Mouse (Mus musculus) 416B (cell line): Measurements from ENCODE around the gene Nfat5.

Source experiments
- DNase-seq: peaks from one replicate; pipeline ENCODE4 v3.0.0; 2011; ENCODE audit warnings: low read depth

Nfat5 gene

DNA sequence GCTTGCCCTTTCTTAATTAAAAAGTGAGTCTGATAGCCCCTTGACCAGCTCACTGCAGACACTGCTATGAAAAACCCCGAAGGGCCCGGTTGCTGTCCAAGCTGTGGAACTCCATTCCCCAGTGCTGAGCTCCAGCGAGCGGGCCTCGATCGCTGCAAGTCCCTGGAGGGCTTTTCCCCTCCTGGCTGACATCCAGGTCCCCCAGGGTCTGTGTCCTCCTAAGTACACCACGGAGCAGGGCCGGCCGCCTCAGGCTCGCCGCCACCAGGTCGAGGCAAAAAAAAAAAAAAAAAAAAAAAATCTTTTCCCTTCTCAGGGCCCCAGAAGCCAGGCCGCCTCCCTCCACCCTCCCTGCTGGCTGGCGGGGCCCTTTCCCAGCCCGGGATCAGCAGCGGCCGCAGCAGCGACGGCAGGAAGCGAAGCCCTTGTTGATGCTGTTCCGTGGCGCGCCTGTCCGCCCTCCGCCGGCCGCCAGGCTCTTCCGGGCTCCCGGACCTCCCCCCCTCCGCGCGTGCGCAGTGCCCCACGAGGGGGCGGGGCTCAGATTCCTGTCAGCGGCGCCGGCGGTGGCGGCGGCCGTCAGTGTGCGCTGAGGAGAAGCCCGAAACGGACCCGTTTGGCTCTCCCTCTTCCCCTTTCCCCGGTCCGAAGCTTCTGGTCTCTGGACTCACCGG is at the start of gene Nfat5:
Gene Nfat5 (plus strand): TSS at position 543 of the 674 bp plus-strand sequence.
- peak; percentile 94 for DNase-seq

DNA sequence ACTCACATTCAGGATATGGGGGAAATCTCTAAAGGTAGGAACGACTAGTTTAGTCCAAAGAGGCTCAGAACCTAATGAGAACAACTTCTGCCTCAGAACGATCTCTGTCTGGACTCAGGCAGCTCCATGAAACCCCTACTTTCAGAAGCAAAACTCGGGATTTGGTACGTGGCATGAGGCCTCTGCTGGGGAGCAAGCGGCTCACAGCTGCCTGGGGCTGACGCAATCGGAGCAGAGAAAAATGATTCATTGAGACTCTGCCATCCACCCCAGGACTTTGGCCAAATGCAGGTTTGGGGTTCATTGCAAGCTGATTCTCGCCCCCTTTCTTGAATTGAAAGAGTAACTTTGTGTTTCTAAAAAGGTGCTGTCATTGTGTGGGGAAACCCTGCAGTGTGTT is 49.1 kb upstream of the Nfat5 start:
- DNase-seq, result no peak

DNA sequence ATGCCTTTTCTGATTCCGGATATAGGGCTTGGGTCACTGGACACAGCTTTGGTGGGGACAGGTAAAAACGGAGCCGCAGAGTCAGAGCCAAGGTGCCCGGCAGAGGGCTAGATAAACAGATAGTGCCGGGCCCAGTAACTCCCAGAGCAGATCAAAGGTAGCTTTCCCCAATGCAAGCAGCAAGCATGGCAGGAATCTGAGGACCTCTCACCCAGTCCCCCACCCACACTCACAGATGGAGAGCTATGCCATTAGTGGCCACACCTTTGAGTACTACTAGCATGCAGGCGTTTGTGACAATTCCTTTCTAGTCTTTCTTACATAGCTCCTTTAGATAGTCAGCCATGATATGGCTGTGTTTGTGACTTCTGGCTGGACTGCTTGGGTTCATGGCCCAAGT is 44.8 kb upstream of the Nfat5 start:
- no peak for DNase-seq

DNA sequence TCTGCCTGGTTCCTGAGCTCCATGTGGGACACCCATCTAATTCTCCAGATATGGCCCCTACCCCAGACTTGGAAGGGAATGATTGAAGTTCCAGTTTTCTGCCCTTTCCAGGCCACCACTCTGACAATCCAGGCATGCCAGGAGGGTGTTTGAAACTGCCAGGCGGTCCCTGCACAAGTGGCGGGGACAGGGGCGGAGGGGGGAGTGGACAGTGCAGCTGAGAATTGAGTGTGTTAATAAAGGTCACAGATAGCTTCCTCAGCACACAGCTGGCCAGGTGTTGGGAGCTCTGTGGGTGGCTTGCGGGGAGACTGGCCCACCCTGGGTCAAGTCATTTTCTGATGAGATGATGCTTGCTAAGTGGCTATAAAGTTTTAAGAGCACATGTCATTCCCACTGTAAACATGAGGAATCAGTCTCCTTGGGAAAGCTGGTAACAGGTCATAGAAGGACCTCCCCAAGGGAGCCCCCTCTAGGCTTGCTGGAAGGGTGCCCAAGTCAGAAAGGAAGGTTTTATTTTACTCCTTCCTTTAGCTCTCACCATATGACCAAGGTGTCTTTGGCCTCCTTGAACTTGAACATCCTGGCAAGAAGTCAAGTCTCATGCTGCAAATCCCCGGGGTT is 41.7 kb upstream of the Nfat5 start:
- DNase-seq, result no peak

DNA sequence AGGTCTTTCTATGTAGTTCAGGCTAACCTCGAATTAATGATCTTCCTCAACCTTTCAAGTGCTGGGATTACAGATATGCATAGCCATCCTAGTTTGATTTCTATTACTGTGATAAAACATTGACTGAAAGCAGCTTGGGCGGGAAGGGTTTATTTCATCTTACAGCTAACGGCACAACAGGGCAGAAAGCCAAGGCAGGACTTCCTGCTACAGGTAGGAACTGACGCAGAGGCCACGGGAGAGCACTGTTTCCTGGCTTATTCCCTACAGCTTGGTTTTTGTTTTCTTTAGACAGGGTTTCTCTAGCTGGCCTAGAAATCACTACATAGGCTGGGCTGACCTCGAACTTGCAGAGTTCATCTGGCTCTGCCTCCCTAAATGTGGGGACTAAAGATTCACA is 40.1 kb upstream of the Nfat5 start:
- peak; percentile 65 for DNase-seq

DNA sequence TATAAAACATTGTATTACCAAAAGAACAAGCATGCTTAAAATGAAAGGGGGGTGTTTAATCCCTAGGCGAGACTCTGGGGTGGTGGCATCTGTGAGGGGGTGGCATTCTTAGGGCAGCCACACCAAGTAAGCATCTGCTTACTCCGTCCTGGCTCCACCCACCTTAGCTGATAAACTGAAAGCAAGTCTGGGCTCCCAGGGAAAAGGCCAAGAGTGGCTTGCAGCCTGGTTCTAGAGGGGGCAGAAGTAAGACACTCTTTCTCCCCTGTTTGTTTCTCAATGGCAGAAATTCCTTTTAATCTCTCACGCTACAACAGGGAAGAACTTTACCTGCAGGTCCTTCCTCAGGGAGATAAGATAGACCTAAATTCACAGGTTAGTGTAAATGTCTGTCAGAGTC is 38.9 kb upstream of the Nfat5 start:
- peak; percentile 79 for DNase-seq

DNA sequence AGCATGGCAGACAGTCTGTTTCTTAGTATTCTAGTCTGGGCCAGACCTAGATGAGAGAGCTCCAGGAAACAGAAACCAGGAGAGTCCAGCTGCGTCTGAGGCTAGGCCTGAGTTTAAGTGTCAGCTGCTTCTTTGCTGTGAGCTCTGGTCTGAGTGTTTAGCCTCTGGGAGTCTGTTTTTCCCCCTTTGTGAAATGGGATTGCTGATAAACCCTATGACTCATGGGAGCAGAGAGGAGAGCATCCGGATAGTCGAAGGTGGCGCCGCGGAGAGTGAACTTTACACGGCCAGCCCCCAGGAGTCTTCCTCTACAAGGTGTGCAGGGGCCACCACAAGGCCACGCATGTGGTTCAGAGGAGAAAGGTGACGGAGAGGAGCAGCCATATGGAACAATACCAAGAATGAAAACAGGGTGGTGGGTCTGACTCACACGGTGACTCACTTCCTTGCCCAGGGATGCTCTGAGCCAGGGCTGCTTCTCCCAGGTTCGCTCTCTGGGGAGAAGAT is 38.3 kb upstream of the Nfat5 start:
- DNase-seq, result peak; percentile 85

DNA sequence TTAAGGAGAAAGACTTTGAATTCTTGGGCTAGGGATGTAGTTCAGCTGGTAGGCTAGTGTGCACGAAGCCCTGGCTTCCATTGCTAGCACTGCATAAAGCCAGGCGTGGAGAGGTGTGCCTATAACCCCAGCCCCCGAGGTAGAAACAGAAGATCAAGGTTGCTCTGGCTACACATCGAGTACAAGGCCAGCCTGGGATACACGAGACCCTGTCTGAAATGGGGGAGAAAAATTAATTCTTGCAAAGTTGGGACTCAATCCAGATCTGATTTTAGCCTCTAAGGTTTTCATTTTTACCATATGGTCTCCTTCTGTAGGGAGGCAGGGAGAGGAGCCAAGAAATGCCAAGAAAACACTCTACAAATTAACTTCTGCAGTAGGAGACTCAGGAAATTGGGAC is 36.0 kb upstream of the Nfat5 start:
- DNase-seq, result no peak

DNA sequence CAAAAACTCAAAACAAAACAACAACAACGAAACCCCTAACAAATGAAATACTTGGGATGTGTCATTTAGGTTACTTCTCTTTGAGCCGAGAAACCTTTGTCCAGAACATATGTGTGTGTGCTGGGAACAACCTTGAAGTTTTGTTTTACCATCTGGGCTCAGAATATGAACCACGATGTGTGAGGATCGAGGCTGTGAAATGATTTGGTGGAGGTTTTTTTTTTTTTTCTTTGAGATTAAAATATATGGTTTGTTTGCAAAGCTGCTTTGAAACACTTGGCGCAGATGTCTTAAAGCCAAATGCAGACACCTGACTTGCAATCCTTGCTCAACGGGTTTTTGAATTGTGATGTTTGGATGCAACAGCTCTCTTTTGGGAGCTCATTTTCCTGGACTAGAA is 33.1 kb upstream of the Nfat5 start:
- DNase-seq, result no peak

DNA sequence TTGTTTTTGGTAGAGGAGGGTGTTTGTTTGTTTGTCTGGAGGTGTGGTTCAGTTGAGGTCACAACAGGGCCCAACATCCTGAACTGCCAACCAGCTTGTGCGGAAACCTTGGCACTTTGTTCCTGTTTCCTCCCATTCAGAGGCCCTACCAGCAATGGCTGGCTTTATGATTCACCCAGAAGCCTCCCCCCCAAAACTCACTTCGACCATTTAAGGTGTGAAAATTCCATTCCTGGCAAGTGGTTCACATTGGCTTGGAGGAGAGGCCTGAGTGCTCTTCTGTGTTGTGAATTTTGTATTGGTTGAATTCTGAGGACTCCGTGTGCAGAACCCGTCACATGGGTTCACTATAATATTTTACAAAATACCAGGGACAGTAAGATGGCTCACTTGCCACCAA is 32.1 kb upstream of the Nfat5 start:
- no peak for DNase-seq

DNA sequence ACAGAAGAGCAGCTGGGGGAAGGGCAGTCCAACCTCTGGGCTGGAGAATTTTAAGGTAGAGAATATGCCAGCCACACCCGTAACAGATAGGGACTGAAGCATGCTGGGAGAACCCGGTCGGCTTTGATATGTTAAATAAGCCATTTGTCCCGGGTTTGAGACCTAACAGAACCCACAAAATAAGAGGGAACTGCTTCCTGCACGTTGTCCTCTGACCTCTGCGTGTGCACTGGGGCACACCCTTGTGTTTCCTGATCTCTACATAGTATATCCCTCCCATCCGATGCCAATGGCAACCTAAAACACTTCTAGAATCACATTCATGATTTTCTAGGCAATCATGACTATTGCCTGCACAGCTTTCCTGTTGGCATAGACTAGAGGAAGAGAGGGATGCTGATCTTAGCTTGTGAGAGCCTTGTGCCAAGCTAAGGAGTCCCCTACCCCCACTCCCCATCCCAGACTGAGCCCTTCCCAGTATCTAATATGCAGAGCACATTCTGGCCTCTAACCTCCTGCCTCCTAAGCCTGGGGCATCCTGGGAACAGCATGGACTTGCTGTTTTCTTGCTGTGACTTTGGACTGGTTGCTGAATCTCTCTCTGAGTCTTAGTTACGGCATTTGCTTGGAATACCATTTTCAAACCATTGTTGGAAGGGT is 31.1 kb upstream of the Nfat5 start:
- DNase-seq, result no peak

DNA sequence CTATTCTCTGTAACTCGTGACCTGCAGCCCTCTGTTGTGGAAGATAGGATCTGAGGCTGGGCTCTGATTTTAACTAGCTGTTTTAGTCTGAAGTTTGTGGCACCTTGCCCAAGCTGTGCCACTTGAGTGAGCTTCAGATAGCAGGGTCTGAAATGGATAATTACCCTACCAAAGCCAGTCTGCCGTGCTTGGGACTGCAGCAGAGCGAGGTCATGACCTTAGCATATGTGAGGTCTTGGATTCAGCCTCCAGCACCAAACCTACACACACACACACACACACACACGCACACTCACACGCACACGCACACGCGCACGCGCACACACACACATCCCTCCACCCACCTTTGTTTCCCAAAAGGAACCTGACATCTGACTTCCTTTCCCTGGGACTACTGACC is 27.5 kb upstream of the Nfat5 start:
- DNase-seq, result no peak

DNA sequence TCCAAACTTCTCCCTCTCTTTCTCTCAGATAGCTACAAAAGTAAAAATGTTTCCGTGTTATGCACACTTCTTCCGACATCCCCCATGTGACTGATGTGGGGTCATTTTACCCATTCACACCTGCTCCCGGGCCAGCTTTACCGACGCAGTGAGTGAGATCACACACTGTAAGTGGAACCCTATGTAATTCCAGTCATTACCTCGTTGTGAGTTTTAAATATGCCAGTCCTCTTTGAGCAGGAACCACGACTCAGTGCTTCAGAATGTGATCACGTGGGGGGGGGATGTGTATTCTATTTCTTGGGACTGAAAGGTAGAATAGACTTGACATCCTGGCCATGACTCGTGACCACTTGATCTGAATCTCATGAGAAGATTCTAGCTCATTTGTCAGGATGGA is 24.8 kb upstream of the Nfat5 start:
- DNase-seq, result no peak

DNA sequence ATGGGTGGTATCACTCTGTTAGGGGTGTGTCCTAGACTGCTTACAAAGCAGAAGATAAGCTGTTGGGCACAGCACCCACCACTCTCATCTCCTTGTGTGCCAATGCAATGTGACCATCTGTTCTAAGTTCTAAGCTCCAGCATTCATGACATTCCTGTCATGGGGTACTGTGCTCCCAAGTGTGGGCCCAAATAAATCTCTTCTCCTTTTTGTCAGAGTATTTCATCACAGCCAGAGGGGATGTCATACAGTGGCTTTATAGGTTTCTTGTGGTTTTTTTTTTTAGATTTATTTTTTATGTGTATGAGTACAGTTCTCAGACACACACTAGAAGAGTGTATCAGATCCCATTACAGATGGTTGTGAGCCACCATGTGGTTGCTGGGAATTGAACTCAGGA is 24.1 kb upstream of the Nfat5 start:
- peak; percentile 44 for DNase-seq

DNA sequence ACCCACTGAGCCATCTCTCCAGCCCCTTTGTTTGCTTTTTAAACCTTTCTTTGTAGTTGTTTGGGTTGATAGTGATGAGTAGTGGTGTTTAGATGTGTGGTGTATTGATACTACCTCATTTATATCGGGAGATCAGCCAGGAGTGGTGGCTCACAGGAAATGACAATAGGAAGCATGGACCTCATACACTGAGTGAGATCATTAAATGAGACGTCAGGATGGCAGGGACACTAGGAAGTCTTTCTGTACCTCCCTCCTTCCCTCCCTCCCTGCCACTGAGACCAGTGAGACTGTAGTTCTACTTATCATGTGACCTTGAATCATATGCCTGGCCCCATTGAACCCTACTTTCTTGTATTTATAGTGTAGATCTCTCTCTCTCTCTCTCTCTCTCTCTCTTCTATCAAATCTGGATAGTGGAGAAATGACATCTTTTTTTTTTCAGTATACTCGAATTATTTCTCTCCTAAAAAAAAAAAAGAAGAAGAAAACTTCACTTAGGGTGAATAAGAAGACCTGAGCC is 23.6 kb upstream of the Nfat5 start:
- DNase-seq, result peak; percentile 82

DNA sequence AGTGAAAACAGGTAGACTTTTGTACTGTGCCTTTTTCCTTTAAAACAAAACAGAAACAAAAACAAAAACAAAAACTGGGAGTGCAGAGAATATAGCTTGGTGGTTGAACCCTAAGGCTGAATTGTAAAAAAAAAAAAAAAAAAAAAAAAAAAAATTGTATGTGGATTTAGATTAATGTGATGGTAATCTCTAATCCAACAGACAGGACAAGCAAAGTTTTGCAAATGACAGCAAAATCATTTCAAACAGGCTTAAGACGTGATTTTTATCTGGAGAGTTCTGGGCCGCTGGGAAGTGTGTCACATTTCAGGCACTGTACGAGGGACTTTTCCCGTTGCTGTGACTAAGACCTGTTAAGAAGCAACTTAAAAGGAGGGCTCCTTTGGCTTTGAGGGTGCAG is 23.0 kb upstream of the Nfat5 start:
- DNase-seq, result no peak

DNA sequence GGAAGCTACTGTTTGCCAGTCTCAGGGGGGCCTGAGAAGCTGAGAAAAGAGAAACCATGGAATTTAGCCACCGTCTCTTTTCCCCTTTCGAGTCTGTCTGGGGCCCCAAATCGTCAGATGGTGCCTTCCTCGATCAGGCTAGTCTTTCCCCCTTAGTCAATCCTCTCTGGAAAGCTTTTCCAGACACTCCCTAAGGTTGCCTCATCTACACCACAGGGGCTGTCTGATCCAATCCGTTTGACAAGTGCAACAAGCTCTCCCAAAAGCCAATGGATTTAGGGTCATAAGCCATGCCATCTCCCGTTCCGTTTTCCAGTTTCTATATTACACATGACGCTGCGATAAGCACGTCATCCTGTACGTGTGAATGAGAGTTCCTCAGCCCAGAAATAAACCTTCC is 22.5 kb upstream of the Nfat5 start:
- DNase-seq, result no peak

DNA sequence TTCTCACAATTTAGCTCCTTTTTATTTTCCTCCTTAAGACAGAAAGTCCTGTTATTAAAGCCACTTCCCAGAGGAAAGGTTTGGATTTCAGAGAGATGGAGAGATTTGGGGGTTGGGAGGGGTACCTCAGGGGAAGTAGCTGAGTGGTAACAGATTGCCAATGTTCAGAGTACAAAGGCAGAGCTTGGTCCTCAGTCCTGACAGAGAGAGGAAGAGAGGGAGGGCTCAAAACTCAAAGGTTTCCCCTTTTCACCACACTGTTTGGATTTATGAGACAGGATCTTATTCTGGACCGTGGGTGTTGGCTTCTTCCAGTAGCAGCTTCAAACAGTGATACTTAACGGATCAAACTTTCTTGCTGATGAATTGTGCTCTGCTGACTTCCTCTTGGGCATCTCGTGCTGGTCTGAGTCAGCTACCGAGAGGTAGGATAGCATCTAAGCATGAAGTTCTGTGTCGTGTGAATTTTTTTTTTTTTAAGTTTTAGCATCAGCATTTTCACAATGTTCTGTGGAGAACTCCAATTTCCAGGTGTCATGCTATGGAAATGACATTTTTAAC is 15.9 kb upstream of the Nfat5 start:
- peak; percentile 42 for DNase-seq

DNA sequence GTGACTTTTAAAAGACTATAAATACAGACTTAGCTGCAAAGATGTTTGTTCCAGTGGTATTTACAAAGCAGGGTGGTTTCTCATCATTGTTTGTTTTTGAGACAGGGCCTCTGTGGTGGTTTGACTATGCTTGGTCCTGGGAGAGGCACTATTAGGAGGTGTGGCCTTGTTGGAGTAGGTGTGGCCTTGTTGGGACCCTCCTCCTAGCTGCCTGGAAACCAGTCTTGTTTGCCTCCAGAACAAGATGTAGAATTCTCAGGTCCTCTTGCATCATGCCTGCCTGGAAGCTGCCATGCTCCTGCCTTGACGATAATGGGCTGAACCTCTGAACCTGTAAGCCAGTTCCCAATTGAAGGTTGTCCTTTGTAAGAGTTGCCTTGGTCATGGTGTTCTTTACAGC is 14.7 kb upstream of the Nfat5 start:
- DNase-seq, result no peak

DNA sequence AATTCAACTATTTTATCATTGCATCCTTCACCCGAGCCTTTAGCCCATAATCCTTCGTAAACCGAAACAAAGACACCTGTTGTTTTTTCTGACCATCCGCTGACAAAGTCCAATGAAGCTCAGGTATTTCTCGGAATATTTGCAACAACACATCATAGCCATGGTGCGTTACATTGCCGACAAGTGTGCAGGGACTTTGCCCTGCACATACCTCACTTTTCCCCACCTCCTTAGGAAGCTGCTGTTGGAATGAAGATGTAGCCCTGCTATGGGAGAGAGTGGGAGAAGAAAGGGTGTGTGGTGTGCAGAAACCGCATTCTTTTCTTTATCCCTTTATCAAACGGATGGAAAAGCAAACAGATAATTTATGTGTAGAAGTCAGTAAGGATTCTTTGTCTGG is 6.6 kb upstream of the Nfat5 start:
- DNase-seq, result no peak

DNA sequence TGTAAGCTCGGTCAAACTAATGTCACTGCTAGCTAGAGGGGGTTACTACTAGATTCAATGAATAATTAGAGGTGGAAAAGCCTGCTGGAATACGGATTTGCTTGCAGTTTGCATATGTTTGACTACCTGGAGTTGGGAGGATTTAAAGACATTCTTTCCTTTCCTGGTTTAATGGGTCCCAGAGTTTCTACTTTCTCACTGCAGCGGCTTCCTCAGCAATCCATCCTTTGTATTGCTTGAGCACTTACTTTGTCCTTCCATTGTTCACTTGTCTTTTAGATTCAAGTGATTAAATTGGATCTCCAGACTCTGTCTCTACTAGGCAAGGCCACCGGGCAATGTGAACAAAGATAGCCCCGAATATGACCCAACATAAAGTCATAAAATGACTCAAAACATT is 5.7 kb upstream of the Nfat5 start:
- DNase-seq, result no peak

DNA sequence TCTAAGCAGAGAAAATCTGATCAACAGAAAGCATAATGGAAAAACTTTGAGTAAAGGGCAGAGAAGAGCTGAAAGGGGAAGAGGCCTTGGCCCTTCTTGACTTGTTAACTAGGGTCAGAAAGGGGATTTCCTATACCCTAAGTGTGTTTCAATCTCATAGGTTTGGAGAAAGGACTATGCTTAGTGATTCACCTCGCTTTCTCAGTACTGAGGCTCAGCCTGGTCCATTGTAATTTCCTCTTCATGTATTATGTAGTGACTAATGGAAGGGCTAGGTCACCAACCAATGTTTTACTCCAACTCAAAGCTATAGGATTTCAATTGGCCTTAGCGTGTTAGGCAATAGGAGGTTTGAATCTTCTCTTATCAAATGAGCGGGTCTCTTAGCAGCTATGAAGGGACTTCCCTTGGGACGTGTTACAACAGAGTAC is 2.1 kb upstream of the Nfat5 start:
- peak; percentile 83 for DNase-seq
